Mouse (Mus musculus) heart, adult 2 months (tissue): ENCODE measurements around the gene Fars2.

Source experiments
- CTCF ChIP-seq: fragments of 200-600 bp; IDR thresholded peaks from 2 replicates; pipeline ENCODE4 v1.8.1; 2022; ENCODE audit warnings: antibody characterized with exemption, mild to moderate bottlenecking, moderate library complexity
- EP300 ChIP-seq: fragments of 200-500 bp; IDR thresholded peaks from 2 replicates; pipeline ENCODE4 v1.6.1; 2011; ENCODE audit warnings: low read depth, low read length, control low read depth; ENCODE audit not compliant: insufficient read depth
- POLR2A ChIP-seq: fragments of 200-500 bp; IDR thresholded peaks from 2 replicates; pipeline ENCODE4 v1.6.1; 2011; ENCODE audit warnings: mild to moderate bottlenecking, low read depth, low read length, control low read depth; ENCODE audit not compliant: insufficient read depth

- TF ChIP-seq CTCF (no peak), POLR2A (no peak), EP300 (no peak)
These were observed 599.5 kb downstream of the Fars2 start for GRCm38 (mm10) chr13:36716708-36717107.
